Mouse (Mus musculus) forebrain, embryonic 13.5 days (tissue): ENCODE data around the gene Lhx4. TPM values are rescaled to one million over a fixed set of nuclear protein-coding genes. Genes with fewer than 3 reads are reported as not detected.

Experiments used
- ATAC-seq: fragments of 200-750 bp; cut with Nextera tagmentation; 2 replicates; pipeline ENCODE4 v1.8.0; 2017
- H3K27ac ChIP-seq: fragments of 300-500 bp; sonication (generic); 2 replicates; pipeline ENCODE4 v1.5.1; 2015; ENCODE audit warnings: inconsistent platforms, mild to moderate bottlenecking, moderate library complexity
- H3K27me3 ChIP-seq: fragments of 300-500 bp; sonication (generic); 2 replicates; pipeline ENCODE4 v1.6.1; 2015; ENCODE audit warnings: mild to moderate bottlenecking, inconsistent platforms
- H3K36me3 ChIP-seq: fragments of 300-500 bp; sonication (generic); 2 replicates; pipeline ENCODE4 v1.6.1; 2015; ENCODE audit warnings: mild to moderate bottlenecking, inconsistent platforms; ENCODE audit not compliant: poor library complexity, severe bottlenecking
- H3K4me1 ChIP-seq: fragments of 300-500 bp; sonication (generic); 2 replicates; pipeline ENCODE4 v1.6.1; 2015; ENCODE audit warnings: inconsistent platforms
- H3K4me2 ChIP-seq: fragments of 300-500 bp; sonication (generic); 2 replicates; pipeline ENCODE4 v1.6.1; 2015; ENCODE audit warnings: inconsistent platforms, mild to moderate bottlenecking, moderate library complexity
- H3K4me3 ChIP-seq: fragments of 300-500 bp; sonication (generic); 2 replicates; pipeline ENCODE4 v1.5.1; 2015; ENCODE audit warnings: mild to moderate bottlenecking, inconsistent platforms
- H3K9ac ChIP-seq: fragments of 300-500 bp; sonication (generic); 2 replicates; pipeline ENCODE4 v1.6.1; 2015; ENCODE audit warnings: mild to moderate bottlenecking, inconsistent platforms
- H3K9me3 ChIP-seq: fragments of 300-500 bp; sonication (generic); replicated peaks from 2 replicates; pipeline ENCODE4 v1.6.1; 2016; ENCODE audit warnings: inconsistent platforms
- WGBS: fragments of 180-500 bp; shearing (Covaris S2); methylation state at CpG from one replicate; pipeline ENCODE4 v1.1.7; 2015; 5-methylcytosine and 5-hydroxymethylcytosine counted together
- polyA plus RNA-seq: library from polyadenylated mRNA; unstranded; fragments of >200 nt; fragmentation: Nextera tagmentation; extraction: Ambion mirVana; gene quantifications from 2 replicates; pipeline ENCODE4 v1.2.1, GENCODE M21; 2015

Lhx4 gene
- polyA plus RNA-seq, 1 experiment from 2014 or later, result 0.04 TPM

- no peak overlapping the region for H3K4me3 ChIP-seq
- no peak overlapping the region for H3K27ac ChIP-seq
- H3K4me2 ChIP-seq, result no peak overlapping the region
- 48% methylated on average over 14 of the region's 14 CpGs for WGBS
- no peaks in the 10 kb centered on the region for H3K4me1 ChIP-seq
- no peaks in the 10 kb centered on the region for H3K27me3 ChIP-seq
- peaks cover 33% of the 10 kb centered on the region; the same call in 1 of the 2 replicates for H3K36me3 ChIP-seq
- H3K9me3 ChIP-seq, result no peaks in the 10 kb centered on the region
- ATAC-seq, result peak; percentile 27; the same call in 1 of the 2 replicates
- H3K9ac ChIP-seq, result no peak overlapping the region
These were observed 26.4 kb upstream of the Lhx4 start for GRCm38 (mm10) chr1:155777641-155778625.

DNA sequence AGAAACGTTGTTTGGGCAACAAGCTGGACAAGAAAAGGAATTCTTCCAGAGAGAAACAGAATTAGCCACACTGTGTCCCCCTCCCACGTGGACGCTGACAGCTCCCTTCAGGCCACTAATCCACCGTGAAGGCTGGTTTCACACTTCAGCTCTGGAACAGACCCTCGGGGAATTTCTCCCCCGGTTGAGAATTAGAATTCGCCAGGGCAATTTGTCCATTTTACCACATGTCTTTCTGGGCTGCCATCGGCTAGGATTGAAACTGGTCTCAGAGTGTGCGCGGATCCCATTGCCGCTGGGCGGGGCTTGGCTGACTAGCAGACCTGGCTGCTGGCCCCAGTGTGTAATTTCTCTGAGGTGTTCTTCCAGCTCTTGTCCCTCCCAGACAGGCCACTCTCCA, 7.7 kb upstream of the Lhx4 start:
- Histone ChIP-seq H3K27me3 (peaks cover under 1% of the 10 kb centered on the region; the same call in 1 of the 2 replicates), H3K4me2 (no peak overlapping the region), H3K9me3 (no peaks in the 10 kb centered on the region), H3K36me3 (no peaks in the 10 kb centered on the region), H3K4me3 (no peak overlapping the region), H3K4me1 (no peaks in the 10 kb centered on the region), H3K27ac (no peak overlapping the region), H3K9ac (no peak overlapping the region)
- WGBS, result 70% methylated on average over 12 of the region's 12 CpGs
- ATAC-seq, result no peak

DNA sequence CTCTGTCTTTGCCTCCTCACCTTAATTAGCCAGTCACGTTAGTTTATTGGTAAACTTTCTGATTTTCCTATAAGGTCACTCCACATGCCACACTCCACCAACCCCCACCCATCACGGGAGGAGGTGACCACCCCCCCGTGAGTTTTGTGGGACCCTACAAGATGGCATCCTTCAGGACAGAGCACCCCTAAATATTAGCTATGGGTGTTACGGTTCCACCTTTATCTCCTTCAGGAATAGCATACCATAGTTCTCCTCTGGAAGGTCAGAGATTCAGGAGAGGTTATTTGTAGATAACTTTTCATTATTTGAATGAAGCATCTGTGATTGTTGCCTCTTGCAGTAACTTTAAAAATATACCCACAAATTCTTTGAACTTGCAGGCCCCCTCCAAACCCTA, 7.2 kb upstream of the Lhx4 start:
- Histone ChIP-seq H3K27me3 (peaks cover 5% of the 10 kb centered on the region), H3K27ac (no peak overlapping the region)
- ATAC-seq, result no peak

GRCm38 (mm10) chr1:155757621-155758020, 6.1 kb upstream of the Lhx4 start:
- no peaks in the 10 kb centered on the region for H3K4me1 ChIP-seq
- no peak for ATAC-seq
- peaks cover 16% of the 10 kb centered on the region for H3K27me3 ChIP-seq
- whole genome bisulfite sequencing, result 86% methylated on average over 7 of the region's 7 CpGs
- H3K4me3 ChIP-seq, result no peak overlapping the region
- no peak overlapping the region for H3K4me2 ChIP-seq
- no peak overlapping the region for H3K9ac ChIP-seq
- no peak overlapping the region for H3K27ac ChIP-seq
- H3K9me3 ChIP-seq, result no peaks in the 10 kb centered on the region
- H3K36me3 ChIP-seq, result no peaks in the 10 kb centered on the region

More for the DNA sequence above, 7.2 kb upstream of the Lhx4 start:
- 87% methylated on average over 4 of the region's 4 CpGs for WGBS
- H3K9me3 ChIP-seq, result no peaks in the 10 kb centered on the region
- H3K4me1 ChIP-seq, result no peaks in the 10 kb centered on the region
- H3K4me2 ChIP-seq, result no peak overlapping the region
- no peak overlapping the region for H3K9ac ChIP-seq
- no peak overlapping the region for H3K4me3 ChIP-seq
- no peaks in the 10 kb centered on the region for H3K36me3 ChIP-seq

- ATAC-seq, result no peak
- H3K4me3 ChIP-seq, result no peak overlapping the region
- WGBS, result 66% methylated on average over 9 of the region's 9 CpGs
- peaks cover 57% of the 10 kb centered on the region for H3K27me3 ChIP-seq
- H3K9ac ChIP-seq, result no peak overlapping the region
- no peaks in the 10 kb centered on the region for H3K36me3 ChIP-seq
- H3K27ac ChIP-seq, result no peak overlapping the region
- H3K9me3 ChIP-seq, result no peaks in the 10 kb centered on the region
- peaks cover 6% of the 10 kb centered on the region; the same call in 1 of the 2 replicates for H3K4me1 ChIP-seq
- no peak overlapping the region for H3K4me2 ChIP-seq
These were observed 1.9 kb upstream of the Lhx4 start for GRCm38 (mm10) chr1:155753411-155753810.

DNA sequence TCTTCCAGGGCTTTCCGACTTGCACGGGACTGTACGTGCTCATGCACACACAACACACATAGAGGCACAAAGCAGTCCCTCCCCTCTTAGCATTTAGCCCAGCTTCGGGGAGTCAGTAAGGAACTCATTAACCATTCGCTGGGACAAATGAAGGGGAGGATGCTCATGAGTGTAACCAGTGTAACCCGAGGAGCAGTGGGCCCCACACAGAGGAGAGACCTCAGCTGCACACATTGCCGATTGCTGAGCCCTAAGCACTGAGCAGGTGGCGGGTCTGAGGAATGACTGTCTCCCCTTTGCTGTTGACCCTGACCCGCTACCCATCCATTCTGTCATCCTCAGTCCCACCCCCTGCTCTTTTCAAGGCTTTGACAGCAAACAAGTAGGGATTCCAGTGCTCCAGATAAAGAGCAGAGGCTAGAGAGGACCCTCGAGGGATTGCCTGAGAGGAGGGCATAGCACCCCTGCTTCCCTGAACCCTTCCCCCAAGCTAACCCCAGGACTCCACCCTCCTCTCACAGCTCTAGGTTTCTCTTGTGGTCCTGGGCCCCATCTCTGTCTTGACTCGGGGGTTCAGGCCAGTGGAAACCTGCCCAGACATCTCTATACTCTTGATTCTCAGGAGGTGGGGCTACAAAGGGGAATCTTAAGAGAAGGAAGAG, 836 bp downstream of the Lhx4 start:
- peak; percentile 36; the same call in 1 of the 2 replicates for ATAC-seq
- H3K27me3 ChIP-seq, result peaks cover 84% of the 10 kb centered on the region
- no peak overlapping the region for H3K9ac ChIP-seq
- H3K27ac ChIP-seq, result no peak overlapping the region
- WGBS, result 10% methylated on average over 11 of the region's 11 CpGs
- H3K4me3 ChIP-seq, result no peak overlapping the region
- no peaks in the 10 kb centered on the region for H3K9me3 ChIP-seq
- H3K4me2 ChIP-seq, result no peak overlapping the region
- H3K36me3 ChIP-seq, result no peaks in the 10 kb centered on the region
- peaks cover 6% of the 10 kb centered on the region; the same call in 1 of the 2 replicates for H3K4me1 ChIP-seq

GRCm38 (mm10) chr1:155747911-155748310, 3.6 kb downstream of the Lhx4 start:
- no peak for ATAC-seq
- WGBS, result 80% methylated on average over 5 of the region's 5 CpGs
- Histone ChIP-seq H3K4me2 (no peak overlapping the region), H3K36me3 (no peaks in the 10 kb centered on the region), H3K9me3 (no peaks in the 10 kb centered on the region), H3K9ac (no peak overlapping the region), H3K27me3 (peaks cover 92% of the 10 kb centered on the region), H3K27ac (no peak overlapping the region), H3K4me3 (no peak overlapping the region), H3K4me1 (peaks cover 10% of the 10 kb centered on the region)

GRCm38 (mm10) chr1:155747011-155747410, 4.5 kb downstream of the Lhx4 start:
- Histone ChIP-seq H3K9ac (no peak overlapping the region), H3K36me3 (no peaks in the 10 kb centered on the region), H3K4me2 (no peak overlapping the region), H3K9me3 (no peaks in the 10 kb centered on the region), H3K4me1 (peaks cover 19% of the 10 kb centered on the region), H3K4me3 (no peak overlapping the region), H3K27me3 (peaks cover 92% of the 10 kb centered on the region), H3K27ac (no peak overlapping the region)
- 6% methylated on average over 8 of the region's 8 CpGs for WGBS
- ATAC-seq, result no peak

DNA sequence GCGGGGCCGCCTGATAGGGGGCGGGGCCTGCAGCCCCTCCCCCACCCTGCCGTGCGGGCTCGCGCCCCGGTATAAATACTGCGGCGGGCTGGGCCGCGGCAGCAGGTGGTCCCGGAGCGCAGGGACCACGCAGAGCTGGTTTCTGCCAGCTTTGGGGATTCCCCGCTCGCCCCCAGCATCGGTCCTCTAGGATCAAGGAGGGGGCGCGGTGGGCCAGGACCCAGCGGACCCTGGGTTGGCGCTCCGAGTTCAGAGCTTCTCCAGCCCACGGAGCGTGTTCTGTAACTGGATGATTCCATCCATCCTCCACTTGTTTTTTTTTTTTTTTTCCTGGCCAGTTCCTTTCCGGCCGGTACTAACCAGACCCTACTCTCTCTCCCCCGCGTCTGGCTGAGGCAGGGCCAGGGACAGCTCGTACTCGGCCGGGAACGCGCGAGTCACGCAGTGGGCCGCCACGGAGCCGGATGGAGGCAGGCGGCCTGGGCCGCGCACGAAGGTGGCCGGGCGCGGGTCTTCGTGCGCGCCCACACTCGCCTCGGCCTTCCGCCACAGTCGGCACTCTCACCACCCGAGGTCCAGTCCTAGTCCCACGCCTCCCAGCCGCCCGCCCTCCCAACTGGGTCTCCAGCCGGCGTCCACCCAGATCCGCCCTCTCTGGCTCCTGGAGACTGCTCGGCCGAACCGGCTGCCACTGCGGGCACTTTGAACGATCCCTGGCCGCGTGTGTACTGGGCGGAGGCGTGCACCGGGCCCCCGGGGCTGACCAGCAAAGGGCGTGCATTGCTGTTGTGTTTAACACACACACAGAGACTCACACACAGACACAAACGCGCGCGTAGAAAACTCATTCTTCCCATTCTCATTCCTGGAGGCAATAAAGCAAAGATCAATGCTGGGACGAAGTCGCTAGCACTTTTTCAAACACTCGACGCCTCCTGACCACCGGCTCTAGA, 8.8 kb downstream of the Lhx4 start:
- peak; percentile 58 for ATAC-seq
- H3K4me1 ChIP-seq, result peaks cover 31% of the 10 kb centered on the region
- under 1% methylated on average over 74 of the region's 81 CpGs for WGBS
- peaks cover 93% of the 10 kb centered on the region for H3K27me3 ChIP-seq
- no peak overlapping the region for H3K27ac ChIP-seq
- H3K9me3 ChIP-seq, result no peaks in the 10 kb centered on the region
- peak overlapping the region; percentile 53 for H3K4me3 ChIP-seq
- H3K36me3 ChIP-seq, result no peaks in the 10 kb centered on the region
- H3K4me2 ChIP-seq, result peak overlapping the region; percentile 94
- peak overlapping the region; percentile 59 for H3K9ac ChIP-seq

DNA sequence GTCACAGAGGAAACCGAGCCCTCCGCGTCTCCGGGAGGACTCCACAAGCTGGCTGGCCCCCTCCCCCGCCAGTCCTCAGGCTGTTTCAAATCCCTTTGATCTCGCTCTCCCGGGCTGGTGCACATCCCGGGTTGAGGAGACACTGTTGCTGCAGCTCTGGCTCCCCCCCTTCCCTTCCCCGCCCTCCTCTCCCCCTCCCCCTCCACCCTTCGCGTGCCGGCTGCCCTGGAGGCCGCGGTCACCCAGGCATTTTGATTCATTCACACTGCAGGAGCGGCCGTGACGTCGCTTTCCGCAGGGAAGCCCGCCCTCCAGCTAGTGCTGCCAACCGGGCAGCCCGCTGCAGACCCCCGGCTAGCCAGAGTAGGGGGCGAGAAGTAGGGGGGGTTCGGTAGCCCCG, 9.5 kb downstream of the Lhx4 start:
- H3K4me2 ChIP-seq, result peak overlapping the region; percentile 94
- H3K27me3 ChIP-seq, result peaks cover 93% of the 10 kb centered on the region
- peak overlapping the region; percentile 53 for H3K4me3 ChIP-seq
- H3K9me3 ChIP-seq, result no peaks in the 10 kb centered on the region
- peak; percentile 66 for ATAC-seq
- H3K27ac ChIP-seq, result no peak overlapping the region
- H3K9ac ChIP-seq, result peak overlapping the region; percentile 59
- peaks cover 31% of the 10 kb centered on the region for H3K4me1 ChIP-seq
- WGBS, result under 1% methylated on average over 24 of the region's 26 CpGs
- no peaks in the 10 kb centered on the region for H3K36me3 ChIP-seq

DNA sequence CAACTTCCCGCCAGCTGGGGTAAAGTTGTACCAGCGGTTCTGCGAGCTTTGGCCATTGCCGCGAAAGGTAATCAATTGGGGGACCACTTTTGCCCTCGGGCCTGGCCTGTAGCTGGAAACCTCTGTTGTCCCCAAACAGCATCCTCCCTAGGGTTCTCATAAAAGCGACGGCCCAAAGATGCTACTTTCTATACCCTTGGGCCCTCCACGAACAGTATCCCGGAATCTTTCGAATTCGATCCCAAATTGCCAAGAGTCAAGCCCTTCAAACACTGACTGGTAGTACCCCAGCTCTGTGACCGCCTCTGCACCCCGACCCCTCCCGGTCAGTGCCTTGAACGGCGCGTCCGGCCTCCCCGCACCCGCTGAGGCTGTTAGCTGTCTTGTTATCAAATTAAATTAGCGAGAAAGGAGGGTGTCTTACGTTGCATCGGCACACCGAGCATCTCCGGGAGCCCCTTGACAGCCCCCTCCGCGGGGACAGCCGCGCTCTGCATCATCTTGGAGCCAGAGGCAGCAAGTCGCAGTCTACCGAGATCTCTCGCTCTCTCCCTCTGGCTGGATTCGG, 10.0 kb downstream of the Lhx4 start:
- Histone ChIP-seq H3K9me3 (no peaks in the 10 kb centered on the region), H3K27me3 (peaks cover 93% of the 10 kb centered on the region), H3K4me2 (peak overlapping the region; percentile 94), H3K4me1 (peaks cover 31% of the 10 kb centered on the region), H3K36me3 (no peaks in the 10 kb centered on the region), H3K9ac (peak overlapping the region; percentile 59; the same call in 1 of the 2 replicates), H3K4me3 (peak overlapping the region; percentile 53), H3K27ac (no peak overlapping the region)
- WGBS, result under 1% methylated on average over 34 of the region's 34 CpGs
- peak; percentile 12; the same call in 1 of the 2 replicates for ATAC-seq
